Mouse (Mus musculus) ES-E14 (cell line): ENCODE results near the gene Nr2c2ap.

Experiments
- HCFC1 ChIP-seq: IDR thresholded peaks from 2 replicates; pipeline ENCODE4 v1.6.1; 2012; ENCODE audit warnings: low read length, inconsistent platforms, borderline replicate concordance; ENCODE audit not compliant: insufficient read depth
- MAFK ChIP-seq: IDR thresholded peaks from 2 replicates; pipeline ENCODE4 v1.6.1; 2014; ENCODE audit warnings: mild to moderate bottlenecking, low read depth, low read length, inconsistent platforms; ENCODE audit not compliant: insufficient read depth
- ZC3H11A ChIP-seq: IDR thresholded peaks from 2 replicates; pipeline ENCODE4 v1.6.1; 2012; ENCODE audit warnings: low read depth, mild to moderate bottlenecking, inconsistent platforms, low read length, borderline replicate concordance
- ZNF384 ChIP-seq: IDR thresholded peaks from 2 replicates; pipeline ENCODE4 v1.6.1; 2012; ENCODE audit warnings: low read depth, low read length, inconsistent platforms

DNA sequence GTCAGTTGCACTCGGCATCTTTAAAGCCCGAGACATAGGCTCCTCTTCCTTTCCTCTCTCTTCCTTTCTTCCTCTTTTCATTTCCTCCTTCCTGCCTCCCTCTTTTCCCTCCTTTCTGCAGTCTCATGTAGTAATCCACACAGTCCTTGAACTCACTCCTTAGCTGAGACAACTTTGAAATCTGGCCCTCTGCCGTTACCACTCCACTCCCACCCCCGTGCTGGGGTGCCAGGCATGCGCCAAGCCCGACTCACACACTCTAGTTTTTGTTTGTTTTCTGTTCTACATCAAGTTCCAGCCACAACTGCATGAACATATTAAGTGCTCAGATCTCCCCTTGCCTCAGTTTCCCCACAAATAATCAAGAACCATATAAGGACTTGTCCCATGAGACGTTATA lies 26.2 kb upstream of the Nr2c2ap start:
- TF ChIP-seq HCFC1 (no peak), ZC3H11A (no peak), ZNF384 (no peak), MAFK (no peak)
